Mouse (Mus musculus): Measurements from ENCODE around the gene Serpinb6a.

DNA sequence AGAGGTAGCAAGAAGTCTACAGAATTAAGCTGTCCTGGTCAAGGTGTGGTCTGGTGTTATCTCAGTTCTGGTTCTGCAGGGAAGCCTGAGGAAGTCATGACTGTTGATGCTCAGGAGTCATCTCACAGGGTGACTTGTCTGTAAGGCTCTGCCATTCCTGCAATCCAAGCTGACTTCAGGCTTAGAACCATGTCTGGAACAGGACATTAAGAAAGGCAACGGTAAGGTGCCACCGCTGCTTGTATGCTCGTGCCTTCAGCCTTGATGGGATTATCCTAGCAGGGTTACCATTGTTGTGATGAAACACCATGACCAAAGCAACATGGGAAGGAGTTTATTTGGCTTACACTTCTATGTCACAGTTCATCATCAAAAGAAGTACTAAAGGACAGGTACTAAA is 44.9 kb upstream of the Serpinb6a start:
- TF ChIP-seq CTCF (IDR thresholded peaks at IDR 0.05; ENCODE audit: borderline replicate concordance, insufficient read depth, low read length) (no peak), POLR2A (IDR thresholded peaks at IDR 0.05; ENCODE audit: low read depth, low read length) (no peak)

All from embryonic fibroblast, embryonic 13.5 days (primary cell).